Mouse (Mus musculus): ENCODE measurements around the gene Lrmda. TPM values are rescaled to one million over a fixed set of nuclear protein-coding genes. Genes with fewer than 3 reads are reported as not detected.

The Lrmda gene
- 1 to 10 TPM in 1 of 2 experiments, under 1 TPM in 1; 0.76 to 1.0 TPM for total RNA-seq (2021)
- long read RNA-seq, experiment 1, result 0 reads
- long read RNA-seq, experiment 2, partial matches to known transcripts, result 0 of 1 reads
- long read RNA-seq, experiment 2, other reads (novel, unspliced or antisense), result 1 of 1 reads

DNA sequence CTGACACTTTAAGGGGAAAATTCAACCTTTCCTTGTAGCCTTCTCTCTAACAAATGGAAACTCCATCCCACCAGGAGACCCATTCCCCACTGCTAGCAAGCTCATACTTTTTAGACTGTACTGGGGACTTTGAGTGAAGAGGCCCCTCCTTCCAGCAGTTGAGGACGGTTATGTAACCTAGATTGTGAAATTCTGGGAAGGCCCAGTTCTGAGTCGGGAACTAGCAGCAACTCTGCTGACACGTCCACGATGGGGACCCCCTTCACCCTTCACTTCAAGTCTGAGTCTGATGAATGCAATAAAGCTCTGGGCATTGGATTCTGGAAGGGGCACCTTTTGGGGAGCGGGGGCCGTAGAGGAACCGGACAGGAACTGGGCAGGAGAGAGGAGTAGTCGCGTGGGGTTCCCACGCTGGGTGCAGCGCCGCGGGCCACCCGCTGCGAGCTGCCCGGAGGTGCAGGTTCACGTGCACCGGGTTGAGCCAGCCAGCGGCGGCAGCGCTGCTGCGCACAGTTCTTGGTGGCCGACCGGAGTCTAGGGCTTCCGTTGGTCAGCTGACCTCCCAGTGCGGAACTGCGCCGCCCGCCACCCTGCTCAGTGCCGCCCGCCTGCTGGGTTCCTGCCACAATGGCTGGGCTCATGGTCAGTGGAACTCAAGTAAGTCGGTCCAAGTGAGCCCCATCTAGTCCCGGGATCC lies at the start of gene Lrmda:
Gene Lrmda (plus strand): TSS at position 461 of the 697 bp plus-strand sequence.
- intact Hi-C loops (cut with DNase I), result no loop called here
- peak; percentile 73 to 77 for DNase-seq

- intact Hi-C loops (cut with DNase I), result loop anchor here (10.0 kb wide), 2 partner anchors 833 to 1423 kb away; no protein-coding TSS in a partner anchor
- DNase-seq, result peak; percentile 81 to 85
These were observed 38.0 kb upstream of the Lrmda start for GRCm38 (mm10) chr14:21981462-21981861.

DNA sequence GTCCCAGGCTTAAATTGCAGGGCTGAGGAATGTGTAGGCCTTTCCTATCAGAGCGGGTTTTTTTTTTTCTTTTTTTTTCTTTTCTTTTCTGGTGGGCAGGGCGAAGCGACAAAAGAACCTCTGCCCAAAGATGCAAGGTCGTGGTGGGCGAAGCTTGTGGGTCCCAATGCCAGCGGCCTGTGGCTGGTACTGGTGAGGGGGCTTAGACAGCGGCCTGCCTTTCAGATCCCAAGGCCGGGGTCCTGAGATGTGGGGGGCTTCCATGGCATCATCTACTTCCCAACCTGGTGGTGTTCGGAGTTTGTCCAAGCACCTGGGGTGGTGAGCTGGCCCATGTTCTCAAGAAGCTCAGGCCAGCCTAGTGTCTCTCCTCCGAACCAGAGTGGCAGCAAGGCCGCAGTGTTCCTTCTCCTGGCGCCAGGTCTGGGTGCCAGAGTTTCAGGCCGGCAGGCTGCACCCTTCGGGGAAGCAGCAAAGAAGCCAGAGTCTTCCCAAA lies 37.4 kb upstream of the Lrmda start:
- DNase-seq, result no peak
- intact Hi-C loops (cut with DNase I), result loop anchor here (10.0 kb wide), 2 partner anchors 833 to 1423 kb away; no protein-coding TSS in a partner anchor

GRCm38 (mm10) chr14:21982592-21983310 lies 36.8 kb upstream of the Lrmda start:
- DNase-seq, result peak; percentile 29 to 45
- intact Hi-C loops (cut with DNase I), result loop anchor here (10.0 kb wide), 2 partner anchors 832 to 1422 kb away; no protein-coding TSS in a partner anchor

DNA sequence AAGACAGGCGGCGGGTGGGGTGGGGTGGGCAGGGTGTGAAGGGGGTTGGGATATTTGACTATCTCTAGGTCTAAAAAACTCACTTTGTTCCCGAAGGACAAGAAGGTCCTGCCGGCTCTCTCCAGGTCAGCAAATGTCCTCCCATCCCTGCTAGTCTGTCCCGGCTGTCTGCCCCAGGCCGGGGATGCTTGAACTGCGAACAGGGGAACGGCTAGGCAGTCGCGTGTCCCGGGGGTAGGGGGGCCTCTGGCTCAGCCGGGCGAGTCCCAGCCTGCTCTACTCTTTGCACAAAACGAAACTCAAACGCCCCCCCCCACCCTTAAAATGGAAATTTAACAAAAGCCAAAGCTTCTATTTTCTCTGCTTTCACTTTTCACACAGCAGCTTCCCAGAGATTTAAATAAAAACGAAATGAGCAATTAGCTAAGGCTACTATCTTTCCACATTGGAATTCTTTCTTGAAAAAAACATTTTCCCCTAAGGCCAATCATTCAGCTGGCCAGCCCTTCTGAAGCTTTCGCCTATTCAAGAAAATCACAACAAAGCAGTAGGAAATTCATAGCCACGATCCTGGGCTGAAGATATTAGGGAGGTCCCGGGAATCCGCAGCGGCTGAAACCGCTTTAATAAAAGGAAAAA lies 36.1 kb upstream of the Lrmda start:
- DNase-seq, result peak in 1 of 2 experiments; percentile 38
- intact Hi-C loops (cut with DNase I), result loop anchor here (10.0 kb wide), 2 partner anchors 831 to 1421 kb away; no protein-coding TSS in a partner anchor

DNA sequence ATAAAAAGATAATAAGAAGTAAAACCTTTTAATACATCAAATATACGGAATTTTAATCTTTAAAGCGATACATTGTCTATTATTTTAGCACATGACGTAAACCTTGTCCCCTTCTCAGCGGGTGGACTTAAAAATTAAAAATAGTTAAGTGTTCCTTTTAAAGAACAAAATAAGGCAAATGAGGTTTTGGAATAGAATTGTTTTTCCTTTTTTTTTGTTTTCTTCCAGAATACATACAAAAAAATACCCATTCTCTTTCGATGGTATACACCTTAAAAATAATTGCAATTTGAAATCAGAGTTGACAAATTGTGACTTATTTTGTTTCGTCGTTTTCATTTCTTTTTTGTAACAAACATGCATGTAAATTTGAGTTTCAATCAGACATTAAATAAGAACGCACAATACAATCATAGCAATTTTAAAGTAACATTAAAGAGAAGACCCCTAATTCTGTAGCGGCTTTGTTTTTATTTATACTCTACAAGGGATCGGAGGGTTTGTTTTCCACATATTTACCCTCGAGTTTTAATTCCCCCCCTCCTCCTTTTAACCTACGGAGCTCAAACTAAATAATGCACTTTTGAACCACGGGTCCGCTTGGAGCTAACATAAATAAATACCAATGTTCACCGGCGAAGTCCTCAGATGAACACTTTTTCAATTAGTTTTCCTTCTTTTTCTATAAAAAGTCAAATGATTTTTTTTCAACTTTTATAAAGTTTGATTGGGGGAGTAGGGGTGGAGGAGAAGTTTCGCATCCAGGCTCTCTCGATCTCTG lies 35.4 kb upstream of the Lrmda start:
- DNase-seq, result no peak
- intact Hi-C loops (cut with DNase I), result loop anchor here (10.0 kb wide), 2 partner anchors 831 to 1421 kb away; no protein-coding TSS in a partner anchor

- intact Hi-C loops (cut with DNase I), result loop anchor here (5.0 to 10.0 kb wide), 5 partner anchors 182 to 1420 kb away; no protein-coding TSS in a partner anchor
These were observed 34.6 kb upstream of the Lrmda start for GRCm38 (mm10) chr14:21984757-21985425.

DNA sequence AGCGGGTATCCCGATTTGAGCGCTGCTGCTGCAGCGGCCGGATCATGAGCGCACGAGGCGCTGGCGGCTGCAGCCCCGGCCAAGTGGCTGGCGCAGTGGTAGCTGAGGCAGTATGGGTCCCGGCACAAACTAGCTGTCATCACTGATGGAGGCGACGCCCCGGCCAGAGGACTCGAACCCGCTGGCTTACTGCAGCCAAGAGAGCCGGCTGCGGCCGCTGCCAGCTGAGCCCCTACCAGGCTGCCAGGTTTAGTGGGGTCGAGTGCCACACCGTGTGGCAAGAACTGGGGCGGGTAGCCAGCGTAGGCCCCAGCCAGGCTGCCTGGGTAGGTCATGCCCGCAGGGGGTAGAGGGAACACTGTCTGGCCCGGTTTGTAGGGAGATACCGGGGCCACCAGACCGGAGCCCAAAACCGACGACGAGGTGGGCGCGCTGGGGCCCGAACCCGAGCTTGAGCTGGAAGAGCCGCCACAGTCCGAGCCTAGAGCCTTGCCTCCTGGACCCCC lies 34.0 kb upstream of the Lrmda start:
- intact Hi-C loops (cut with DNase I), result loop anchor here (5.0 to 10.0 kb wide), 5 partner anchors 182 to 1419 kb away; no protein-coding TSS in a partner anchor
- peak; percentile 26 to 31 for DNase-seq

More at GRCm38 (mm10) chr14:21984757-21985425, 34.6 kb upstream of the Lrmda start:
- peak; percentile 25 to 36 for DNase-seq

DNA sequence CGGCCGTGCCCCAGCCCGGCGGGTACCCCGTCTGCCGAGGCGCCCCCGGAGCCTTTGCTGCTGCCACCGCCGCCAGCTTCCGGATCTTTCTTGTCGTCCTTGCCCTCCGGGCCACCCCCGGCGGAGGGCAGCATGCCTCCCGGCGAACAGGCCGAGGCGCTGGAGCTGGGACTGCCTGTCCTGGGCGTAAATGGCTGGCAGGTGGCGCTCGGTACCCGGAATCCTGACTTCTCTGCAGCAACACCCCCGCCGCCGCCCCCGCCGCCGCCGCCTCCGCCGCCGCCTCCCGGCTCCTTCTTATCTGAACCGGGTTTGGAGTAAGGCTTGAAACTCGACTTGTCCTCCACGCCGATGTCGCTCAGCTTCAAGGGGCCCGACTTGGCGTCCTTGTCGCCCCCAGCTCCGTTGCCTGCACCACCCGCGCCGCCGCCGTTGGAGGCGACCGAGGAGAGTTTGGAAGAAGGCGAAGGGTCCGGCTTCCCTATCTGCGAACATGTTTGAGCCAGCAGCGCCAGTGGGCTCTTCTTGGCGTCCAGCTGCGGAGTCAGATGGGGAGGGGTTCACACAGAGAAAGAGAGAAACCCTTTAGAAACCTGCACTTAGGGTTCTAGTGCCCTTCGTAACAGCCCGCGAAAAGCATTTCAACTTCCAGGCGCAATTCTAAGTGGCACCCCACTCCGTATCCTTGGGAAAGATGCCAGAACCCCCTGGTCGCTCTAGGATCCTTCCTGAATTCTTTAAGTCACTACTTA lies 33.4 kb upstream of the Lrmda start:
- DNase-seq, result peak; percentile 87 to 88
- intact Hi-C loops (cut with DNase I), result loop anchor here (2.0 to 10.0 kb wide), 6 partner anchors 181 to 1419 kb away; no protein-coding TSS in a partner anchor

DNA sequence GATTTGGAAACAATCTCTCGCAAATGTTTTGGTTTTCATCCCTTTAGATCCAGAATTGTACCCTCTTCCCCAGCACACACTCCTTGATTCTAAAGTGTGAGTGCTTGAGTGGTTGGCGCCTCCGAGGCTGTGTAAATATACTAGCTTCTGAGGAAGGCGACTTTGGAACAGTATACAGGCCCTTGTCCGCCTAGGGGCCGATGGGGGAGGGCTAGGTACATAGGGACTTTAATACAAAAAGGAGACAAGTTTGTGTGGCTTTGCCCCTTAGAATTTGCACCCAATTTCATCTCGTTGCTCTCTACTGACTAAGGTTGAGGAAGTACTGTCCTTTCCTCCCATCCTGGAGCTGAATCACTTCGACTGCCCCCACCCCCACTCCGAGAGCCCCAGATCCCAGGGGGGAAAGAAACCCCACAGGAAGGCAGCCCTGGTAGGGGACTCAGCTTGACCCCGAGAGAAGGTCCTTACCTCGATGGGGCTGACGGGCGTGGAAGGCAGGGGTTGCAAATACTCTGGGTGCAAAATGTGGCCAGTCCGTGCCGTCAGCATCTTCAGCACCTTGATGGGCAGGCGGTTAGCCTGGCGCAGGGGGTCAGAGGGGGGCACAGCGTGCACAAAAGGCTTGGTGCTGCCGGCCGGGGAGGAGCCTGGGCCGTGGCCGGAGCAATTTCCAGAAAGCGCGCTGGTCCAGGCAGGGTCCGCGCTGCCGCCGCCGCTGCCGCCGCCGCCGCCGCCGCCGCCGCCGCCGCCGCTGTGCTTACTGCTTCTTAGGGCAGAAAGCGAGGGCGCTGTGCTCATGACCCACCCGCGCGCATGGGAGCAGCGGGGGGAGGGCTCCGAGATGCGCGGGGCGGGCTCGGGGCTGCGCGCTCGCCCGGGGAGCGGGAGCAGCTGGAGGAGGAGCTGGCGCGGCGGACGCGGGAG lies 32.5 kb upstream of the Lrmda start:
- intact Hi-C loops (cut with DNase I), result loop anchor here (2.0 to 10.0 kb wide), 6 partner anchors 180 to 1418 kb away; no protein-coding TSS in a partner anchor
- peak; percentile 34 to 72 for DNase-seq

DNA sequence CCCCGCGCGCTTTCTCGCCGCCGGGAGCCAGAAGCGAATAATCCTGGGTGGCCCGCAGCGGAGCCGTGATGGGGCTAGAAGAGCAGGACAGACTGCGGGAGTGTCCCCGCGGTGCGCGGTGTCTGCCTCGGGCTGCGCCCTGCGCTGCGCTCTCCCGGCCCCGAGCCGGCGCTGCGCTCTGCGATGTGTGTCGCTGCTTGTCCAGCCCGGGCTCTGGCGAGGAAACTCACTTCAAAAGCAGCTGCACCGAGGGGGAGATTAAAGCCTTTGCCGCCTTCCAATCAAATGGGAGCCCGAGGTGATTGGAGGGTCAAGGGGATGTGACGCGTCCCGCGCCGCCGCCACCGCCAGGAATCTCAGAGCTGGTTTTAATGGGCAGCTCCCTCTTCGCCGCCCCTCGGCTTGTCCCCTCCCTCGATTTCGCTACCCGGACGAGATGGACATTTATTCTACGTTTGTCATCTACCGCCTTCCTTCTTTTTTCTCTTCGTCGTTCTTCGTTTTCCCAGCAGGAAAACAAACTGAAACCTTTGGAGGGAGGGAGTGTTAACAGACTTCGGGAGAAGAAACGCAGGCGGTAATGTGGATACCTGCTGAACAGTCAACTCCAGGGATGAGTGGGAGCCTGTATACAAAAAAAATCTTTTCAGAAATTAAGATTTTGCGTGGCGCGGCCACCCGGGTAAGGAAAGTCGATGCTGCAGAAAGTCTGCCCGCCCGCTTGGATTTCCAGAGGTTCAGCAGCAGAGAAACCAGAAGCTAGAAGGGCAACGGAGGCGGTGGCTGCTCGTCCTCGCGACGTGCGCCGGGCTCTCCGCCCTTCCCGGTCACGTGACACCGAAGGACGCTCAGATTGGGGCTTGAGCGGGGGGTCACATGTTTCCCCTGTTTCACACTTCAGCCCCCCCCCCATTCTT lies 31.6 kb upstream of the Lrmda start:
- DNase-seq, result peak; percentile 90 to 91
- intact Hi-C loops (cut with DNase I), result loop anchor here (2.0 to 10.0 kb wide), 6 partner anchors 179 to 1417 kb away; no protein-coding TSS in a partner anchor

- peak; percentile 16 to 20 for DNase-seq
- intact Hi-C loops (cut with DNase I), result loop anchor here (5.0 to 10.0 kb wide), 5 partner anchors 179 to 1416 kb away; no protein-coding TSS in a partner anchor
These were observed 30.8 kb upstream of the Lrmda start for GRCm38 (mm10) chr14:21988577-21989290.

GRCm38 (mm10) chr14:21989291-21989913 lies 30.1 kb upstream of the Lrmda start, which contains the start of gene Zfp503:
Gene Zfp503, minus strand, starts transcription at chr14:21989601.
- intact Hi-C loops (cut with DNase I), result loop anchor here (5.0 to 10.0 kb wide), 5 partner anchors 178 to 1415 kb away; no protein-coding TSS in a partner anchor
- peak; percentile 29 to 44 for DNase-seq

Data from heart, postnatal 14 days (tissue).